Mouse (Mus musculus): ENCODE data around the gene Noa1.

DNA sequence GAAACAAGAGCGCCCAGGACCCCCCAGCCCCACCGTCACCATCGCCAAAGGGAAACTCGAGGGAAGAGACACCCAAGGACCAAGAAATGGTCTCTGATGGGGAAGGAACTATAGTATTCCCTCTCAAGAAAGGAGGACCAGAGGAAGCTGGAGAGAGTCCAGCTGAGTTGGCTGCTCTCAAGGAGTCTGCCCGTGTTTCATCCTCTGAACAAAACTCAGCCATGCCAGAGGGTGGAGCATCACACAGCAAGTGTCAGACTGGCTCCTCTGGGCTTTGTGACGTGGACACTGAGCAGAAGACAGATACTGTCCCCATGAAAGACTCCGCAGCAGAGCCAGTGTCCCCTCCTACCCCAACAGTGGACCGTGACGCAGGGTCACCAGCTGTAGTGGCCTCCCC is 27.6 kb downstream of the Noa1 start:
- no peak for TF ChIP-seq CTCF (IDR thresholded peaks at IDR 0.05; ENCODE audit: low read depth, low read length)
- TF ChIP-seq POLR2A (IDR thresholded peaks at IDR 0.05; ENCODE audit: insufficient read depth, low read length) = no peak
- TF ChIP-seq EP300 (IDR thresholded peaks at IDR 0.05; ENCODE audit: insufficient read depth, low read depth, low read length) = no peak
